Mouse (Mus musculus): ENCODE measurements around the gene Rbfox2.

- TF ChIP-seq EP300 (IDR thresholded peaks at IDR 0.05; ENCODE audit: insufficient read depth, low read depth, low read length) (no peak), POLR2A (IDR thresholded peaks at IDR 0.05; ENCODE audit: insufficient read depth, low read length) (no peak)
These were observed 269.3 kb downstream of the Rbfox2 start for GRCm38 (mm10) chr15:77037278-77038161.
